Mouse (Mus musculus) heart, embryonic 15.5 days (tissue): ENCODE results near the gene G530012D18Rik. TPM values are rescaled to one million over a fixed set of nuclear protein-coding genes. Genes with fewer than 3 reads are reported as not detected.
"Not testable (repeated sequence)": the region's sequence is repeated elsewhere in the genome, so short reads cannot be mapped to it uniquely, and the experiment has no call there.

Experiments used
- ATAC-seq: fragments of 200-750 bp; cut with Nextera tagmentation; replicated peaks from 2 replicates; pipeline ENCODE4 v1.8.0; 2017; ENCODE audit warnings: low read depth, moderate TSS enrichment; ENCODE audit not compliant: insufficient number of reproducible peaks, insufficient read depth, low FRiP score
- H3K27ac ChIP-seq: fragments of 300-500 bp; sonication (generic); 2 replicates; pipeline ENCODE4 v1.5.1; 2015; ENCODE audit warnings: mild to moderate bottlenecking, inconsistent platforms
- H3K27me3 ChIP-seq: fragments of 300-500 bp; sonication (generic); 2 replicates; pipeline ENCODE4 v1.6.1; 2015; ENCODE audit warnings: inconsistent platforms
- H3K36me3 ChIP-seq: fragments of 300-500 bp; sonication (generic); 2 replicates; pipeline ENCODE4 v1.6.1; 2015; ENCODE audit warnings: mild to moderate bottlenecking, inconsistent platforms
- H3K4me1 ChIP-seq: fragments of 300-500 bp; sonication (generic); replicated peaks from 2 replicates; pipeline ENCODE4 v1.6.1; 2015; ENCODE audit warnings: inconsistent platforms
- H3K4me2 ChIP-seq: fragments of 300-500 bp; sonication (generic); 2 replicates; pipeline ENCODE4 v1.6.1; 2015; ENCODE audit warnings: inconsistent platforms, mild to moderate bottlenecking, moderate library complexity
- H3K4me3 ChIP-seq: fragments of 300-500 bp; sonication (generic); 2 replicates; pipeline ENCODE4 v1.5.1; 2015; ENCODE audit warnings: mild to moderate bottlenecking, inconsistent platforms
- H3K9ac ChIP-seq: fragments of 300-500 bp; sonication (generic); 2 replicates; pipeline ENCODE4 v1.6.1; 2015; ENCODE audit warnings: mild to moderate bottlenecking, inconsistent platforms
- H3K9me3 ChIP-seq: fragments of 300-500 bp; sonication (generic); replicated peaks from 2 replicates; pipeline ENCODE4 v1.6.1; 2016; ENCODE audit warnings: inconsistent platforms
- WGBS: fragments of 180-500 bp; shearing (Covaris S2); methylation state at CpG from one replicate; pipeline ENCODE4 v1.1.7; 2015; ENCODE audit warnings: mixed read lengths; 5-methylcytosine and 5-hydroxymethylcytosine counted together
- polyA plus RNA-seq: library from polyadenylated mRNA; unstranded; fragments of >200 nt; fragmentation: Nextera tagmentation; extraction: Ambion mirVana; gene quantifications from 2 replicates; pipeline ENCODE4 v1.2.1, GENCODE M21; 2015

G530012D18Rik gene
- polyA plus RNA-seq, 1 experiment from 2014 or later, result 0.38 TPM

GRCm38 (mm10) chr1:85581518-85581917, 6.0 kb downstream of the G530012D18Rik start:
- H3K9me3 ChIP-seq, H3K9ac ChIP-seq, H3K4me1 ChIP-seq, H3K36me3 ChIP-seq, H3K4me3 ChIP-seq, ATAC-seq, H3K4me2 ChIP-seq, H3K27ac ChIP-seq, H3K27me3 ChIP-seq: not testable (repeated sequence)
- 28% methylated on average over 5 of the region's 5 CpGs for WGBS

- not testable (repeated sequence) for H3K9ac ChIP-seq, ATAC-seq, H3K4me1 ChIP-seq, H3K4me3 ChIP-seq, H3K9me3 ChIP-seq, H3K27ac ChIP-seq, H3K27me3 ChIP-seq, H3K4me2 ChIP-seq, H3K36me3 ChIP-seq
- 64% methylated on average over 1 of the region's 2 CpGs for WGBS
Measured at GRCm38 (mm10) chr1:85588697-85589096, 13.2 kb downstream of the G530012D18Rik start.

- H3K4me1 ChIP-seq, H3K36me3 ChIP-seq: not testable (repeated sequence)
- WGBS, result 78% methylated on average over 8 of the region's 8 CpGs
Measured at GRCm38 (mm10) chr1:85592526-85592925, 17.1 kb downstream of the G530012D18Rik start.

GRCm38 (mm10) chr1:85598271-85599012, 23.0 kb downstream of the G530012D18Rik start, which contains the start of gene Sp110:
TSS of gene Sp110 (minus strand) at chr1:85598817.
- not testable (repeated sequence) for H3K36me3 ChIP-seq, H3K4me3 ChIP-seq
- 63% methylated on average over 17 of the region's 17 CpGs for WGBS

More at GRCm38 (mm10) chr1:85592526-85592925, 17.1 kb downstream of the G530012D18Rik start:
- H3K27ac ChIP-seq, ATAC-seq, H3K9ac ChIP-seq, H3K9me3 ChIP-seq, H3K4me3 ChIP-seq, H3K4me2 ChIP-seq, H3K27me3 ChIP-seq: not testable (repeated sequence)

GRCm38 (mm10) chr1:85600078-85600477, 24.6 kb downstream of the G530012D18Rik start, which contains the start of gene Sp140:
TSS of gene Sp140 (plus strand) at chr1:85600378.
- H3K4me1 ChIP-seq, ATAC-seq, H3K9ac ChIP-seq, H3K36me3 ChIP-seq, H3K27me3 ChIP-seq, H3K9me3 ChIP-seq, H3K27ac ChIP-seq, H3K4me3 ChIP-seq: not testable (repeated sequence)
- peak within 1 kb of the TSS; percentile 45 for H3K4me2 ChIP-seq
- WGBS, result 38% methylated on average over 1 of the region's 5 CpGs

More at GRCm38 (mm10) chr1:85598271-85599012, 23.0 kb downstream of the G530012D18Rik start, which contains the start of gene Sp110:
- H3K9me3 ChIP-seq, H3K4me2 ChIP-seq, ATAC-seq, H3K27me3 ChIP-seq, H3K9ac ChIP-seq, H3K4me1 ChIP-seq, H3K27ac ChIP-seq: not testable (repeated sequence)

- not testable (repeated sequence) for ATAC-seq
Measured at GRCm38 (mm10) chr1:85600794-85601193, 25.3 kb downstream of the G530012D18Rik start.

GRCm38 (mm10) chr1:85604341-85604740, 28.9 kb downstream of the G530012D18Rik start:
- not testable (repeated sequence) for ATAC-seq, H3K9ac ChIP-seq, H3K4me2 ChIP-seq, H3K27me3 ChIP-seq, H3K27ac ChIP-seq, H3K4me1 ChIP-seq, H3K36me3 ChIP-seq, H3K4me3 ChIP-seq, H3K9me3 ChIP-seq
- 80% methylated on average over 1 of the region's 1 CpGs for WGBS

More at GRCm38 (mm10) chr1:85600794-85601193, 25.3 kb downstream of the G530012D18Rik start:
- not testable (repeated sequence) for H3K4me3 ChIP-seq, H3K27me3 ChIP-seq, H3K36me3 ChIP-seq, H3K27ac ChIP-seq, H3K9ac ChIP-seq, H3K4me1 ChIP-seq, H3K9me3 ChIP-seq
- 51% methylated on average over 4 of the region's 4 CpGs for WGBS
- peak overlapping the region; percentile 45 for H3K4me2 ChIP-seq

- 69% methylated on average over 3 of the region's 4 CpGs for WGBS
- H3K27me3 ChIP-seq, H3K4me1 ChIP-seq, H3K36me3 ChIP-seq, H3K27ac ChIP-seq, H3K4me2 ChIP-seq, H3K4me3 ChIP-seq, ATAC-seq, H3K9ac ChIP-seq, H3K9me3 ChIP-seq: not testable (repeated sequence)
Measured at GRCm38 (mm10) chr1:85608361-85608760, 32.9 kb downstream of the G530012D18Rik start.

GRCm38 (mm10) chr1:85610581-85610980, 35.1 kb downstream of the G530012D18Rik start:
- not testable (repeated sequence) for H3K4me3 ChIP-seq, H3K9ac ChIP-seq, H3K9me3 ChIP-seq, H3K4me1 ChIP-seq, H3K27me3 ChIP-seq, H3K36me3 ChIP-seq, ATAC-seq, H3K27ac ChIP-seq, H3K4me2 ChIP-seq
- WGBS, result no CpG with 5 or more reads among the region's 4 CpGs

- ATAC-seq, H3K4me3 ChIP-seq, H3K9me3 ChIP-seq, H3K9ac ChIP-seq, H3K27ac ChIP-seq, H3K36me3 ChIP-seq, H3K27me3 ChIP-seq, H3K4me2 ChIP-seq, H3K4me1 ChIP-seq: not testable (repeated sequence)
- 89% methylated on average over 3 of the region's 3 CpGs for WGBS
Measured at GRCm38 (mm10) chr1:85615096-85615495, 39.6 kb downstream of the G530012D18Rik start.

GRCm38 (mm10) chr1:85615819-85616218, 40.3 kb downstream of the G530012D18Rik start:
- whole genome bisulfite sequencing, result 48% methylated on average over 3 of the region's 3 CpGs
- H3K36me3 ChIP-seq, H3K4me3 ChIP-seq, H3K9me3 ChIP-seq, H3K9ac ChIP-seq, H3K4me2 ChIP-seq, H3K27me3 ChIP-seq, H3K4me1 ChIP-seq, H3K27ac ChIP-seq, ATAC-seq: not testable (repeated sequence)

- H3K4me2 ChIP-seq, ATAC-seq, H3K27ac ChIP-seq, H3K9ac ChIP-seq, H3K4me1 ChIP-seq, H3K9me3 ChIP-seq, H3K27me3 ChIP-seq, H3K36me3 ChIP-seq, H3K4me3 ChIP-seq: not testable (repeated sequence)
- WGBS, result 53% methylated on average over 4 of the region's 5 CpGs
Measured at GRCm38 (mm10) chr1:85617161-85617560, 41.7 kb downstream of the G530012D18Rik start.
